Mouse (Mus musculus) megakaryocyte, embryonic 14.5 days (primary cell): ENCODE results near the gene 2410015M20Rik.

ENCODE experiments used
- FLI1 ChIP-seq: IDR thresholded peaks from 2 replicates; pipeline ENCODE4 v1.6.1; 2012; ENCODE audit warnings: low read length, inconsistent platforms, mixed read lengths
- GATA1 ChIP-seq: IDR thresholded peaks from 3 replicates; pipeline ENCODE4 v1.6.1; 2012; ENCODE audit warnings: mixed read lengths, low read length, inconsistent platforms, borderline replicate concordance

DNA sequence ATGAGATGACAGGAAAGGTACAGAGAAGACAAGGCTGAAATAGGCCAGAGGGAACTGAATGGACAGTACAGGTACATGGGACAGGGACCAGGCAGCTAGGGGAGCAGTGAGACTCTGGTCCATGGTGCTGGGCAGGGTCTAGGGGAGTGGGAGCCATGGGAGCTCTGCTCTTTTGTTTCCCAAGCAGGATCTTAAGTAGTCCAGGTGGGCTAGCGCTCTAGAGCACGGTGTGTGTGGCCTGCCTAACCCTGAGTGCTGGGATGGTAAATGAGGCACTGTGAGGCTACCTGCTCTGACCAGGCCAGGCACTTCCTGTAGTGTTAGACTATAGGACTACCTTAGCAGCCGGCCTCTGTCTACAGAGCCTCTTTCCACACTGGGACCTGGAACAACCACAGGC is 7.2 kb upstream of the 2410015M20Rik start:
- TF ChIP-seq GATA1 (no peak), FLI1 (no peak)
